Mouse (Mus musculus) Patski (cell line): ENCODE data around the gene Hoxd1. TPM values are rescaled to one million over a fixed set of nuclear protein-coding genes. Genes with fewer than 3 reads are reported as not detected.

Source experiments
- ATAC-seq: fragments of 100-300 bp; one replicate; pipeline ENCODE4 v1.8.0; 2021
- CTCF ChIA-PET: fragments of 350-600 bp; sonication (Branson Sonifier 250); formaldehyde crosslinking; loops from one replicate; lab custom pipeline; 2022; ENCODE audit warnings: inconsistent platforms; lab: Charles Lee
- POLR2A ChIA-PET: fragments of 350-600 bp; sonication (Branson Sonifier 250); formaldehyde crosslinking; loops from one replicate; lab custom pipeline; 2022; ENCODE audit warnings: antibody characterized with exemption, inconsistent platforms; lab: Charles Lee
- DNase-seq: peaks from one replicate; pipeline ENCODE4 v3.0.0-alpha.2; 2011; ENCODE audit warnings: low read depth, low spot score
- H3K27me3 ChIP-seq: fragments of 371-371 bp; one replicate; pipeline ENCODE4 v1.5.1; 2021
- CTCF ChIP-seq: fragments of 100-300 bp; IDR thresholded peaks from one replicate; pipeline ENCODE4 v1.5.1; 2021
- in situ Hi-C: fragments of 300-500 bp; cut with MboI; formaldehyde crosslinking; loops from 3 replicates; pipeline ENCODE4 v1.11.1; 2018; ENCODE audit warnings: low pct_unique_long_range_greater_than_20kb, mixed read lengths
- polyA plus RNA-seq: library from polyadenylated mRNA; unstranded; gene quantifications from one replicate; pipeline ENCODE4 v1.2.3, GENCODE M21; 2021

The Hoxd1 gene
- polyA plus RNA-seq, 1 experiment from 2014 or later, result not detected

GRCm38 (mm10) chr2:74733317-74733661 lies 29.5 kb upstream of the Hoxd1 start:
- in situ Hi-C loops, result no loop called here
- POLR2A ChIA-PET, result interaction anchor here (0.7 kb wide), 1 partner anchor 31 kb away, joined by 3 read pairs; no protein-coding TSS in a partner anchor
- CTCF ChIA-PET, result no interaction called here
- no peak for TF ChIP-seq CTCF
- ATAC-seq (no peak), DNase-seq (no peak)
- H3K27me3 ChIP-seq, result no peaks in the 10 kb centered on the region

GRCm38 (mm10) chr2:74733765-74734164 lies 29.0 kb upstream of the Hoxd1 start:
- ChIA-PET CTCF (no interaction called here), POLR2A (interaction anchor here (0.7 kb wide), 1 partner anchor 30 kb away, joined by 3 read pairs; no protein-coding TSS in a partner anchor)
- TF ChIP-seq CTCF, result no peak
- DNase-seq (no peak), ATAC-seq (no peak)
- no peaks in the 10 kb centered on the region for H3K27me3 ChIP-seq
- in situ Hi-C loops, result no loop called here

- H3K27me3 ChIP-seq, result no peaks in the 10 kb centered on the region
- ATAC-seq (no peak), DNase-seq (no peak)
- POLR2A ChIA-PET, result no interaction called here
- TF ChIP-seq CTCF, result no peak
- CTCF ChIA-PET, result no interaction called here
- in situ Hi-C loops, result no loop called here
Measured at GRCm38 (mm10) chr2:74734451-74734850, 28.3 kb upstream of the Hoxd1 start.

GRCm38 (mm10) chr2:74734996-74735811 lies 27.6 kb upstream of the Hoxd1 start:
- ATAC-seq (no peak), DNase-seq (no peak)
- no peaks in the 10 kb centered on the region for H3K27me3 ChIP-seq
- POLR2A ChIA-PET, result interaction anchor here (0.6 kb wide), 1 partner anchor 26 kb away, joined by 4 read pairs; no protein-coding TSS in a partner anchor
- in situ Hi-C loops, result no loop called here
- TF ChIP-seq CTCF, result no peak
- CTCF ChIA-PET, result no interaction called here

GRCm38 (mm10) chr2:74735851-74736687 lies 26.7 kb upstream of the Hoxd1 start:
- ATAC-seq, result no peak
- CTCF ChIA-PET, result no interaction called here
- in situ Hi-C loops, result no loop called here
- no peaks in the 10 kb centered on the region for H3K27me3 ChIP-seq
- POLR2A ChIA-PET, result interaction anchor here (0.6 kb wide), 1 partner anchor 25 kb away, joined by 4 read pairs; no protein-coding TSS in a partner anchor
- TF ChIP-seq CTCF, result no peak
- DNase-seq, result no peak

GRCm38 (mm10) chr2:74736688-74737577 lies 25.8 kb upstream of the Hoxd1 start:
- H3K27me3 ChIP-seq, result no peaks in the 10 kb centered on the region
- POLR2A ChIA-PET, result no interaction called here

GRCm38 (mm10) chr2:74737578-74738070 lies 25.2 kb upstream of the Hoxd1 start:
- CTCF ChIA-PET, result no interaction called here
- POLR2A ChIA-PET, result no interaction called here
- TF ChIP-seq CTCF, result no peak
- in situ Hi-C loops, result no loop called here
- no peak for ATAC-seq
- no peaks in the 10 kb centered on the region for H3K27me3 ChIP-seq
- no peak for DNase-seq

More at GRCm38 (mm10) chr2:74736688-74737577, 25.8 kb upstream of the Hoxd1 start:
- ATAC-seq (no peak), DNase-seq (no peak)
- in situ Hi-C loops, result no loop called here
- CTCF ChIA-PET, result no interaction called here
- TF ChIP-seq CTCF, result no peak

GRCm38 (mm10) chr2:74738623-74739475 lies 23.9 kb upstream of the Hoxd1 start:
- in situ Hi-C loops, result no loop called here
- ATAC-seq, result no peak
- DNase-seq, result no peak
- no peaks in the 10 kb centered on the region for H3K27me3 ChIP-seq
- ChIA-PET CTCF (no interaction called here), POLR2A (no interaction called here)
- TF ChIP-seq CTCF, result no peak

GRCm38 (mm10) chr2:74739476-74739800 lies 23.3 kb upstream of the Hoxd1 start:
- no peak for TF ChIP-seq CTCF
- in situ Hi-C loops, result no loop called here
- CTCF ChIA-PET, result no interaction called here
- POLR2A ChIA-PET, result no interaction called here
- no peaks in the 10 kb centered on the region for H3K27me3 ChIP-seq
- DNase-seq (no peak), ATAC-seq (no peak)
